Mouse (Mus musculus): ENCODE results near the gene Dip2c. TPM values are rescaled to one million over a fixed set of nuclear protein-coding genes. Genes with fewer than 3 reads are reported as not detected.

Dip2c gene
- total RNA-seq, 2 experiments from 2014 or later: 71.6 TPM

GRCm38 (mm10) chr13:9692876-9693275, 416.5 kb downstream of the Dip2c start:
- no peak for DNase-seq (ENCODE audit: low spot score in 2 of 2)

GRCm38 (mm10) chr13:9694651-9695050, 418.3 kb downstream of the Dip2c start:
- DNase-seq (ENCODE audit: low spot score in 2 of 2): no peak
- intact Hi-C loops (cut with DNase I): loop anchor here (10.0 kb wide), 1 partner anchor 150 kb away; no protein-coding TSS in a partner anchor

More at GRCm38 (mm10) chr13:9692876-9693275, 416.5 kb downstream of the Dip2c start:
- intact Hi-C loops (cut with DNase I): loop anchor here (10.0 kb wide), 1 partner anchor 152 kb away; no protein-coding TSS in a partner anchor

GRCm38 (mm10) chr13:9695403-9695802, 419.1 kb downstream of the Dip2c start:
- no peak for DNase-seq (ENCODE audit: low spot score in 2 of 2)
- intact Hi-C loops (cut with DNase I): loop anchor here (10.0 kb wide), 1 partner anchor 149 kb away; no protein-coding TSS in a partner anchor

GRCm38 (mm10) chr13:9695809-9696208, 419.5 kb downstream of the Dip2c start:
- intact Hi-C loops (cut with DNase I): loop anchor here (10.0 kb wide), 1 partner anchor 149 kb away; no protein-coding TSS in a partner anchor
- DNase-seq (ENCODE audit: low spot score in 2 of 2): no peak

GRCm38 (mm10) chr13:9697340-9697739, 421.0 kb downstream of the Dip2c start:
- intact Hi-C loops (cut with DNase I): loop anchor here (10.0 kb wide), 1 partner anchor 147 kb away; no protein-coding TSS in a partner anchor
- DNase-seq (ENCODE audit: low spot score in 2 of 2): no peak

GRCm38 (mm10) chr13:9702615-9703235, 426.4 kb downstream of the Dip2c start:
- intact Hi-C loops (cut with DNase I): no loop called here
- no peak for DNase-seq (ENCODE audit: low spot score in 2 of 2)

GRCm38 (mm10) chr13:9706720-9707119, 430.4 kb downstream of the Dip2c start:
- no peak for DNase-seq (ENCODE audit: low spot score in 2 of 2)
- intact Hi-C loops (cut with DNase I): no loop called here

- intact Hi-C loops (cut with DNase I): no loop called here
- no peak for DNase-seq (ENCODE audit: low spot score in 2 of 2)
Observed at GRCm38 (mm10) chr13:9708433-9709240, 432.3 kb downstream of the Dip2c start.

- intact Hi-C loops (cut with DNase I): no loop called here
- DNase-seq (ENCODE audit: low spot score in 2 of 2): no peak
Observed at GRCm38 (mm10) chr13:9712409-9712808, 436.1 kb downstream of the Dip2c start.

- intact Hi-C loops (cut with DNase I): no loop called here
- DNase-seq (ENCODE audit: low spot score in 2 of 2): no peak
Observed at GRCm38 (mm10) chr13:9712971-9713370, 436.6 kb downstream of the Dip2c start.

- no peak for DNase-seq (ENCODE audit: low spot score in 2 of 2)
Observed at GRCm38 (mm10) chr13:9713462-9714134, 437.3 kb downstream of the Dip2c start.

GRCm38 (mm10) chr13:9715224-9715623, 438.9 kb downstream of the Dip2c start:
- intact Hi-C loops (cut with DNase I): no loop called here
- DNase-seq (ENCODE audit: low spot score in 2 of 2): no peak

More at GRCm38 (mm10) chr13:9713462-9714134, 437.3 kb downstream of the Dip2c start:
- intact Hi-C loops (cut with DNase I): no loop called here

Other genes starting within 250 kb of the Dip2c start
- gene Larp4b, start 182.6 kb upstream of the Dip2c start, total RNA-seq (2021): 10 to 100 TPM; 88.9 to 91.0 TPM